Mouse (Mus musculus): ENCODE measurements around the gene Khnyn.

The Khnyn gene

DNA sequence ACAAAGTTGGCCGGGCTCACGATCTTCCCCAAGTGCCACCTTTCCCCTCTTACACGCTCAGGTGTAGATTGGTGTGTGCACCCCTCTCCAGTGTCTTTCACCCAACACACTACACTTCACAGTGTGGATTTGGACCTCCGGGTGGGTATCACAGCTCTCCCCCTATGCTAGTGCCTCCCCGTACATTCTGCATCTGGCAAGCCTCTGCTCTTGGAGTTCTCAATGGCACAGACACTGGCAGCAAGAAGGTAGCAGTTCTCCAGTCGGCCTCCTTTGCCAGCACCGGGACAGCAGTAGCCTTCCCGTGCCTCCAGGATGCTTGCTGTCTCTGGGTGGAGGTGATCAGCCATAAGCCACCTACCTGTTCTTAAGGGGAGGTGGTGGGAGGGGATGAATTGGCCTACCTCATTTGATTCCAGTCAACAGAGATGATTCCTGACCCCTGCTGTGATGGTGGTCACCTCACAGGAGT lies 11.5 kb upstream of the Khnyn start:
- DNase-seq (ENCODE audit: low read depth, low spot score) = no peak

DNA sequence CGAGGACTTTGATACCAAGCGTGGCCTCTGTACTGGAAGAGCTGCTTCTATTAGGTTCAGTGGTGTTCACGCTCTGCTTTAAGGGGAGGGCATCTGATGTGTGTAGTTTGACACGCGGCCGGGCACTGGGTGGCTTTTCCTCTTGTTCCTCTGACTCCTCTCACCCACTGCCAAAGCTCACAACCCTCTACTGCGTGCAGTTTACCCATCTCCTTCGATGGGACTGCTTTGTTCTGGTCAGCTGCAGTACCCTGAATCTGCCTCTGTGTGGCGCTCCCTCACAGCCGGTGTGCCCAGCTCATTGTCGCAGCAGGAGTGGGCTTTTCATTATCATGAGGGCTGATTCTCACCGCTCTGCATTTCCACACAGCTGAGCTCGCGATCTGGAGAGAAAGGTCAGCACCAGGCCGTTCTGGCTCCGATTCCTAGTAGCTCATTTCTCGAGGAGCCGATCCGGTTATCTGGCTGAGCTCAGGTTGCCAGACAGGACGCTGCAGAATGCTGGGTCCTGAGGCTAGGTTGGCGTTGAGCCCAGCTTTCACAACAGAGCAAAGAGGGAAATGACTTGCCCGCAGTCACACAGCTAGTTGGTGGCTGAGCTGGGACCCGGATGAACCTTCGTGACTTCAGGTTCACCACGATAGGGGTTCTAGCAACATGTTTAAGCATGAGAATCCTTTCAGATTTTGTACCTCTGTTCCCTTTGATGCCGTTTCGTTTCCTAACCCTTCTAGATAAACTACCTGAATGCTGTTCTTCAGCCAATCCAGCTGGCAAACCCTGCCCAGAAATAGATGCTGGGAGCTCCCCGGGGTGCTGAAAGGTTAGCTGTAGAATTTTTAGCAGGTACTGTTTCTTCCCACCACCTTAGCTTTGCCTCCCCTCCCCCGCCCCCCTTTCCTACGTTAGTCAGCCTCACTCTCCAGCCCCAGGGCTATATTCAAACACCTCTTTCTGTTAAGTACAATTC lies 10.7 kb upstream of the Khnyn start:
- DNase-seq (ENCODE audit: low read depth, low spot score) = no peak

DNA sequence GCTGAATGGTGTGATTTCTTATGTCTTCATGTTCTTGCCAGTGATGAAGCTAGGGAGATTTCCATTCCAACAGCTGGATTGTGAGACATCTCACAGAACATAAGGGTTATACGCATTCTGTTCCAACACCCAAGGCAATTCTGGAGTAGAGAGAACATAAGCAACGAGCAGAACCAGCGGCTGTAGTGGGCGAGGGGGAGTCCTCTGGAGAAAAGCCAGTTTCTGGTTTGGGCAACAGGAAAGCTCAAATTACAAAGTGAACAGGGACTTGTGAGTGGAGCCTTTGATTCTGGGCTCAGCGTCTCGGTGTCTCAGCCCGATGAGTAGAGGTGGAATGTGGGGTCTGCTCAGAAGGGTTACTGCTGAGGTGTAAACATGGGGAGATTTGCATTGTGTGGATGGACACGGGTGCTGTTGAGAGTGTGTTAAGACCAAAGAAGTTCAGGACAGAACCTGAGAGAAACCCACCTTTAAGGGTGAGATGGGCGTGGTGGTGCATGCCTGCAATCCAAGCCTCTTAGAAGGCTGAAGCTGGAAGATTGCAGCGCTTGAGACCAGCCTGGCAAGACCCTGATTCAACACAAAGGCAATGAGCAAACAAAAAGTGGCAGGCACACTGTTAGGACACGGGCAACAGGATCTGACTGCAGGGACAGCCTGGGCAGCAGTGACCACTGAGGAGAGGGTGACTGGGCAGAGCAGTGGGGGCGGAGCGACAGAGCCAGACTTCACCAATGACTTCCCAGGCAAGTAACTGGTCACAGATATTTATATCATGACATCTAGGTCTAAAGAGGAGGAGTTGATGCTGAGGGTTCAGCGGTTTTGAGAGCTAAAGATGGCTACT lies 7.1 kb upstream of the Khnyn start:
- DNase-seq (ENCODE audit: low read depth, low spot score) = no peak

- no peak for DNase-seq (ENCODE audit: low read depth, low spot score)
Observed at GRCm38 (mm10) chr14:55878316-55878940, 6.3 kb upstream of the Khnyn start.

GRCm38 (mm10) chr14:55879623-55880022 lies 5.1 kb upstream of the Khnyn start:
- DNase-seq (ENCODE audit: low read depth, low spot score) = peak; percentile 63

DNA sequence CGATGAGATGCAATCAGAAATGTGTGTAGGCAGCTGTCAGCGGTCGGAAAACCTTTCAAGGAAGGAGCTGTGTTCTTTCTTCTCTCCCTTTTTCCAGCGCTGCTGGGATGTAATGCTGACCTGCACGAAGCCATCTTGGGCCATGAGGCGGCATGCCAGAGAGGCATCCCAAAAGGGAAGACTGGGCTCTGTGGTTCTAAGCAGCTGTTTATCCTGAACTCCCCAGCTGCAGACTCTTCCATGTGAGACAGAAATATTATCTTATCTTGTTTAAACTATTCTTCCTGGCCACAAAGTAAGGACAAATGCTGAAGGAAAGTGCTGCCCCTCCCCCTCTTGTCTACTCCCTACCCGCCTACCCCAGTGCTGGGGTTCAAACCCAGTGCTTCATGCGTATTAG lies 3.8 kb upstream of the Khnyn start:
- no peak for DNase-seq (ENCODE audit: low read depth, low spot score)

DNA sequence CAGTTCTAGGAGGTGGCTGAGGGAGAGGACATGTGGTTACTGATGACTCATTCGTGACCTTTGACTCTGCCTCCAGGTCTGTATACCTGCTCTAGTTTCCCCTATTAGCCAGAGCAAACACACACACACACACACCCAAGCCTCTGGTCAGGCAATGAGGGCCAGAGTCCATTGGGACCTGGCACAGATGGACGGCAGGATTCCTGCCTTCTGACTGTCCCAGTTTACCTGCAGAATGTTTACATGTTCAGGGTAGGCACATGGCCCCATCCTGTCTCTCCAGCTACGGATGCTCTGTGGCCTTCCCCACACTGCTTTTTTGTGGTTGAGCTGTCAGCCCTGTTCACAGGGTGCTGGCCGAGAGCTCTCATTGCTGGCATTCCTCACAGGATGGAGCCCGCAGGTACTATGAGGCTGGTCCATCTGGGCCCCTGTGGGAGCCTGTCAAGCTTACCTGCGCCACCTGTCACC lies 2.5 kb upstream of the Khnyn start:
- no peak for DNase-seq (ENCODE audit: low read depth, low spot score)

DNA sequence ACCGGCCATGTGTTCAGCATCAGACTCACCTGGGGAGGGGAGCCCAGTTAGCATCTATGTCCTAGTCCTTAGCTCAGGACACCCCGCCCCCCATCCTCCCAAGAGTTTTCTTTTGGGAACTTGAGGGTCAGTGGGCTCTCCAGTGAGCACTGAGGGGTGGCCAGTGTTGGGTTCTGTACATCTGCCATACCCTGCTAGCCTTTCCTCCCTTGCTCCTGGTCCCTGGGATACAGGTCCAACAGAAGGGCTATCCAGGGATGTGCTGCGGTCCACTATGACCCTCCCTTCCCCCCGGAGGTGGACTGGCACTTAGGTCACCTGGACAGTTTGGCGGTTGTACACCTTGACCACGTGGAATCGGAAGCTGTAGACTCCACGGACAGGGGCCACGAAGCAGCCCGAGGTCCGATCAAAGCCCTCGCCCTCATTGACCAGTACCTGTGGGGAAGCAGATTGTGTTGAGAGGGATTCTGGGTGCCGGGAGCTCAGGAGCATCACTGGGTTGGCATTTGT lies 1.5 kb upstream of the Khnyn start:
- DNase-seq (ENCODE audit: low read depth, low spot score) = no peak

GRCm38 (mm10) chr14:55883663-55884062 lies 1.1 kb upstream of the Khnyn start:
- DNase-seq (ENCODE audit: low read depth, low spot score) = no peak

DNA sequence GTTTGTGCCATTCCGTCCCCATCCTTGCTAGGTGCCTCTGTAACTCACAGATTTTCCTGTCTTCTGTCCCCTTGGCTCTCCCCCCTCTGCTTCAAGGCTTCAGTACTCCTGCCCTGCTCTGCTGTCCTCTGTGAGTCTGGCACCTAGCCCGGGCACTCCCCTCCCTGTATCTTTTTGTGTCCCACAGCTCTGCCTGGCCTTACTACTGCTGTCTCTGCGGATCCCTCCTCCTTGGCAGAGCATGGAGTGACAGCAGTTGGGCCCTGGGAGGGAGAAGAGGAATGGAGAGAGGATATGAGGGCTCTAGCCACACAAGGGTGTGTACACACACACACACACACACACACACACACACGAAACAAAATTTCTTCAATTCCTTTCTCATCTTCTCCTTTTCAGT lies 581 bp upstream of the Khnyn start, which contains the start of gene Cbln3:
Gene Cbln3 (minus strand): TSS at position 227 of the 400 bp plus-strand sequence.
- no peak for DNase-seq (ENCODE audit: low read depth, low spot score)

- no peak for DNase-seq (ENCODE audit: low read depth, low spot score)
Observed at GRCm38 (mm10) chr14:55885114-55885790, 505 bp downstream of the Khnyn start.

DNA sequence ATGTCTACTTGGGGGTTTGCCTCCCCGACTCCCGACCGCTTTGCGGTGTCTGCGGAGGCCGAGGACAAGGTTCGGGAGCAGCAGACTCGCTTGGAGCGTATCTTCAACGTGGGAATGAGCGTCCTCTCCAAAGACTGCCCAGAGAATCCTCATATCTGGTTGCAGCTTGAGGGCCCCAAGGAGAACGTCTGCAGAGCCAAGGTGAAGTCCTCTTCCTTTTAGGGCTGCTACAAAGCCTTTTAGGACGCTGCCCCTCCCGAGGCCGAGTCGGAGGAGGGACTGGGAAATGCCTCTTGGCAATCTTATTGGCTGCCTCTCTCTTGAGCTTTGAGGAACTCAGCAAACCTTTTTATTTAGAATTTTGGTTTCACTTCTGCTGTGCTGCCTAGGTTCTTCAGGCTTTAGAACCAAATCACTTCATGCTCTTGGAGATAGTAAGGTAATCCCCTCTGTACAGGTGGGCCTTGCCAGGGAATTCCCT lies 1.1 kb downstream of the Khnyn start:
- DNase-seq (ENCODE audit: low read depth, low spot score) = no peak

- DNase-seq (ENCODE audit: low read depth, low spot score) = no peak
Observed at GRCm38 (mm10) chr14:55886571-55887382, 2.0 kb downstream of the Khnyn start.

- DNase-seq (ENCODE audit: low read depth, low spot score) = no peak
Observed at GRCm38 (mm10) chr14:55897671-55898070, 12.9 kb downstream of the Khnyn start.

GRCm38 (mm10) chr14:55898947-55899346 lies 14.2 kb downstream of the Khnyn start:
- DNase-seq (ENCODE audit: low read depth, low spot score) = no peak

DNA sequence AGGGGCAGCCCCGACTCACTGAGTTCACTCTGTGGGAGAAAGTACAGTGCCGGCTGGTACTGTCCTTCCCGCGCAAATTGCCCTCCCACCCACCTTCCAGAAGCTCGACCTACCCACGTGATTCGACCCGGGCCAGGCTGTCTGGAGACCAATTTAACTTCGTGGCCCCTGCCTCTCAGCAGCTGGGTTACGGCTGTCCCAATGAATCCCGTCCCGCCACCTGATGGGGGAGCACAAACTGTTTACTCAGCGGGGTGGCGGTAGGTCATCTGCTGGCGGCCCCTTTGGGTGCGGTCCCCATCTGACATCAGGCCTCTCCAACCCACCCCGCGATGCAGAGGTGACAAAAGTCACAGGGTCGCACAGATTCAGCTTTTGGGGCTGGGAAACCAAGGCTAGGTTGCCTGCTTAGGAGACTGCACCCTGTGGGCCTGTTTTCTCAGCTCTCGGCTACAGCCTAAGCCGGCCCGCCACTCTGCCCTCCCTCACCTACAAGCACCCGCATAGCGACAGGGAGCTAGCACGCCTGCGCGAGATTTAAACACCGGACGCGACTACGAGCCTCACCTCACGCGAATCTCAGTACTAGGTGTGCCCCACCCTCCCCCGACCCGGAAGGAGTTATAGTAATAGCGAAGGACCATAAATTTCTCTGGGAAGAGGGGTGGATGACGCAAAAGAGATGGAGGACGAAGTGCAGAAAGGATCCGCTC lies 15.1 kb downstream of the Khnyn start, which contains the start of gene Sdr39u1:
Gene Sdr39u1 (minus strand): TSS at position 593 of the 713 bp plus-strand sequence.
- DNase-seq (ENCODE audit: low read depth, low spot score) = peak; percentile 95

GRCm38 (mm10) chr14:55900414-55900755 lies 15.6 kb downstream of the Khnyn start:
- no peak for DNase-seq (ENCODE audit: low read depth, low spot score)

- no peak for DNase-seq (ENCODE audit: low read depth, low spot score)
Observed at GRCm38 (mm10) chr14:55905518-55905917, 20.8 kb downstream of the Khnyn start.

GRCm38 (mm10) chr14:55913406-55913805 lies 28.7 kb downstream of the Khnyn start:
- no peak for DNase-seq (ENCODE audit: low read depth, low spot score)
